Mouse (Mus musculus): ENCODE data around the gene Cdc42bpb.

Gene Cdc42bpb

DNA sequence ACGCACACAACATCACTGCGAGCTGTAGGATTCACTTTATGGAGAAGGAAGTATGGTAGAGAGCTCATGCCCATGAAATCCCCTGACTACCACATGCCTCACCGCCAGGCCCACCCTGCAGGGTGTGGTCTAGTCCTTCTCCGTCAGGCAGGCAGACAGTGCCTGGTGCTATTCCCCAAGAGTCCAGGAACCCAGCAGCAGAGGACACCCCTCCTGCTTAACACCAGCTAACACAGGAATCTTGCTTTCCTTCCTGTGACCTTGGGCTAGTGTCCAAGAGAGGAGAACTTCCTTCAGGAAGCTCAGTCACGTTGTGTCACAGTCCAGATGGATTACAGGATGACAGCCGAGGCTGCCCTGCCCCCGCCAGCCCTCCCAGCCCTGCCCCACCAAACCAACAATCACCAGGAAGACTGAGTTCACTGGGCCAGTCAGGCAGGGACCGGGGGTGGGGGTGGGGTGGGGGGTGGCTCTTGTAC is 9.2 kb upstream of the Cdc42bpb start:
- no peak for DNase-seq (ENCODE audit: low read depth, low spot score)

DNA sequence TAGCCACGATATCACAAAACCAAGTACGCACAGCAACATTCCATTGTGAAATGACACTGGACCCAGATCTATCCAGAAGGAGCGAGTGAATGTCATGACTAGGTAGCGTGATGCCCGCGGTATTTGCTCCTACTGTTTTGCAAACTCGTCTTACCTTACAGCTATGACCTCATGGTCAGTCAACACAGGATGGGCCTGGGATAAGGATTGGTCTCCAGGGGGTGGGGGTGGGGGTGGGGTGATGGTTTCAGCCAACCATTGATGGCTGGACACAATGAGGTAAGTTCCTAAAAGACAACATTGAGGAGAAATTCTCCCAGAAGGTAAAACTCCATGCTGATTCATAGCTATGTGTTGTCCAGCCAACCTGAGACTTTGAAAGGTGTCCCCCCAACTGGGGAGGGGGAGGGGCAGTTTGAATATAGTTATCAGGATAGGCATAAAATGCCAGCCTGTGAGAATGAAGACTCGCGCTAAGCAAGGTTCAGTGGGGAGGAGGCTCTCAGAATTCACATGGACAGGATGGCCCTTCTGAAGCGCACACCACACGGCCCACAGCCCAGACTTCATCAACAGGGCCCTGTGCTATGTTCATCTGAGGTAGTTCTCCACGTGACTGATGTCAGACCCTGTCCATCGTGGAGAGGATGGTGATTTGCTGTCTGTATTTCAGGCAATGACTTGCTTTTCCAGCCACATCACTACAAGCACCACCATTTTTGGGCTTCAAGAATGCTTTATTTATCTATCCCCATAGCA is 8.5 kb upstream of the Cdc42bpb start:
- no peak for DNase-seq (ENCODE audit: low read depth, low spot score)

- no peak for DNase-seq (ENCODE audit: low read depth, low spot score)
Observed at GRCm38 (mm10) chr12:111378812-111379211, 1.3 kb upstream of the Cdc42bpb start.

DNA sequence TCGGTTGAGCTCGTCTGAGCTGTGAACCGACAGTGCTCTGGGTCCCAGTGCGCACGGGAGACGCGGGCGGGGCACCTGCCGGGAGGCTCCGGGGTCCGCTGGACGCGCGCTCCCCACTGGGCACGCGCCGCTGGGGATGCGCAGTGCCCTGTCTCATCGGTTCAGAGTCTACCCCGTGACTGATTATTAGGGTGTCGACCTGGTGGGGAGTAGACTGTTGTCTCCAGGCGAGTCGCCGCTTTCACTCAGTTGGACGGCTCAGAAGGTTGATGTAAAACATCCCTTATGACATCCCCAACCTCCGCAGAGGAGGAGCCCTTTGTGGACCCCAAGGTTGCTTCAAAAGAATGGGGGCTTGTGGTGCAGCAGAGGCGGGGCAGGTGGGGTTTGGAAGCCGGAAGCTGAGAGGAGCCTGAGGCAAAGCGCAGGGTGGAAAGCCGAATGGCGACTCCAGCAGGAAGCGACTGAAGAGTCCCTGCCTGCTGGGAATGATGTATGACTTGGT is 520 bp upstream of the Cdc42bpb start:
- no peak for DNase-seq (ENCODE audit: low read depth, low spot score)

DNA sequence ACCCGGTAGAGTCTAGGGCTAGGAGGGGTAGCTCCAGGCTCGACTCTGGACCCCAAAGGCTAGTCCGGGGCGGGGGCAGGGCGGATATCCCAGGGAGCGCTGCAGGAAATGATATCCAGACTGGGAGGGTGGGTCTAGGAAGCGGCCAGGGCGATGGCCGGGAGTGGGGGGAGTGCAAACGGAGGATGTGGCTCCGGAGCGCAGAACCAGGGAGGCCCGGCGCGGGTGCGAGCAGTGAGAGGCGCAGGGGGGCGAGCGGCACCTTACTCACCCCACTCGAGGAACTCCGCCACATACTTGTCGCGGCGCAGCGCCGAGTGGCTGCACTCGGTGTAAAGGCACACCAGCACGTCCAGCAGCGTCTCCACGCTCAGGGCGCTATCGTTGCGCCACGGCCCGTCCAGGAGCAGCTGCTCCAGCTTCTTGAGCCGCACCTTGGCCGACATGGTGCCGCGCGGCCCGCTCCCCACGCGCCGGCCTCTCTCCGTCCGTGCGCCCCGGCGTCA is 639 bp downstream of the Cdc42bpb start:
- DNase-seq (ENCODE audit: low read depth, low spot score), result no peak

DNA sequence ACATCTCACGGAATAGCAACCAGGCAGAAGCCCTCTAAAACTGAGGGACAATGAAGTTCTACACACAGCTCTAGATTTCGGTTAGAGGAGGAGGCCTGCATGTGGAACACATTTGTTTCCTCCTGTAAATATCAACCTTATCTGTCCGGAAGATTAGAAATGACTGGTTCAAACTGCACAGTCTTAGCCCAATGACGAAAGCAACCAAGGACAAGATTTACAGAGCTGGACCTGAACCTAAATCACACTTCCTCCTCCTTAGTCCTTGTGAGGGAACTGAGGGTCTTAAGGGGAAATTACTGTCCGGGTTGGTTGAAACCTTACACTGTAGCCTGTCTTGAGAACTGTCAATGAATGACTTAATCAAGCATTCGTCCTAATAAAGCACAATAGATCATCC is 1.5 kb downstream of the Cdc42bpb start:
- no peak for DNase-seq (ENCODE audit: low read depth, low spot score)

DNA sequence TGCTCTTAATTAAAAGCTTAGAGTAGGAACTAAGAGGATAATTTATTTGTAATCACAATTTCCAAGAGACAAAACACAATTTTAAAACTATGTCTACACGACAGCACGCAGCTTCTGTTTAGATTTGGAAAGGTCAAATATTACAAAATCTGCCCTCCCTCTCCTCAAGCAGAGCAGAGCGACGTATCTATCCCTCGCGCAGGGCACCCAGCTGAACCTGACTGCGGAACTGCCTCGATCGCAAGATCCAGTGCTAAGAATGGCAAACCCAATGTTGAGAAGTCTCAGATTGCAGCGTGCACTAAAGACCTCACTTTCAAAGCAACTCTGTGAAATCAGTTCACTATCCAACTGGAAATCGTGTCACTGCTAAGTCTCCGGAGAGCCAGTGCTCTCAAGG is 2.0 kb downstream of the Cdc42bpb start:
- DNase-seq (ENCODE audit: low read depth, low spot score), result no peak

- no peak for DNase-seq (ENCODE audit: low read depth, low spot score)
Observed at GRCm38 (mm10) chr12:111374727-111375126, 2.8 kb downstream of the Cdc42bpb start.

GRCm38 (mm10) chr12:111373411-111373810 is 4.1 kb downstream of the Cdc42bpb start:
- no peak for DNase-seq (ENCODE audit: low read depth, low spot score)

GRCm38 (mm10) chr12:111371905-111372304 is 5.6 kb downstream of the Cdc42bpb start:
- DNase-seq (ENCODE audit: low read depth, low spot score), result no peak

GRCm38 (mm10) chr12:111370249-111370648 is 7.3 kb downstream of the Cdc42bpb start:
- peak; percentile 43 for DNase-seq (ENCODE audit: low read depth, low spot score)

- no peak for DNase-seq (ENCODE audit: low read depth, low spot score)
Observed at GRCm38 (mm10) chr12:111367065-111367464, 10.5 kb downstream of the Cdc42bpb start.

- no peak for DNase-seq (ENCODE audit: low read depth, low spot score)
Observed at GRCm38 (mm10) chr12:111364234-111364633, 13.3 kb downstream of the Cdc42bpb start.

DNA sequence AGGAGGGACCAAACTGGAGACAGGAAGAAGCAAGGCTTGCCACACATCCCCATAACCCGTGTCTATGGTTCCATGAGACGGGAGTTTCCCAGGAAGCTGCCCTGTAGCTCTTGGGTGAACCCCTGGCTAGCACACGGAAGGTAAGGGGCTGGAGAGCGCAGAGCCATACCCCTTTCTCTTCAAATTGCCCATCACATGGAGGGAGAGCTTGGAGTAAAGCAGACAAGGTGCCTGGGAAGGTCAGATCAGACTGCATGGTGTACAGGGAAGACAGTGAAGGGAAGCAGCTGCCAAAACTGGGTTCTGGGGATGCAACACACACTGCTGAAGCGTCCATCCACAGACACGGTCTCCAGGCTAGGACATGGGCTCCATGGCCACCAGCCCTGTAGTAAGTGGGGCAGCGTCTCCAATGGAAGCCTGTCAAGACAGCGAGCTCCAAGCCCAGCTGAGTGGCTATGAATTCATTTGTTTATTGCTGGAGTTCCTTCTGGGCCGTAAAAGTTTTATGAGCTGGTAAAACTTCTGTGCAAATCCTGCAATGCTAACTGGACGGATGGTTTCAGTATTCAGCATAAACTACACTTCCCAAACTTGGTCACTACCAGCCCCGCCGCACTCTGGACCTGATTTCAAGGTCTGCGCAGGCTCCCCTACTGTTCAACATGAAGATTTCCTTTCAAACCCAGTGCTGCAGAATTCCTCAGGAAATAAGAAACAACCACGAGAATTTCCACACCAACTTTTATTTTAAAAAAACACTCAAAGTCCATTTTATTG is 16.0 kb downstream of the Cdc42bpb start:
- DNase-seq (ENCODE audit: low read depth, low spot score), result no peak

GRCm38 (mm10) chr12:111360671-111361070 is 16.8 kb downstream of the Cdc42bpb start:
- no peak for DNase-seq (ENCODE audit: low read depth, low spot score)

DNA sequence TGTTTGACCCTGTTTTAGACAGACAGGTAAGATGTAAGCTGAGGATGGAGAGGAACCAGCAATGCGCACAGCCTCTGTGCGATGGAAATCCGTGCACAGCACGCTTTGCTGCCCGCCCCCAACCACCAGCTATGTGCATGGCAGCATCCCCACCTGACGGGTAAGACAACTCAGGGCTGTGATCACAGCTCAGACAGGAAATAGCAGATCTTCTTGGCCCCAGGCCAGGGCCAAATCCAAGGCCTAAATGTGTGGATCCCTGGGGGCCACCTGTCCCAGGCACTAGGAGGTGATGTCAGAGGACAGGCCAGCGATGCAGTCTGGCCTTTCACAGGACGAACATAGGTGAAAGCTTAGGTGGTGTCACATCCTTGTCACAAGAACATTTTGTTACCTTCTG is 21.3 kb downstream of the Cdc42bpb start:
- no peak for DNase-seq (ENCODE audit: low read depth, low spot score)

DNA sequence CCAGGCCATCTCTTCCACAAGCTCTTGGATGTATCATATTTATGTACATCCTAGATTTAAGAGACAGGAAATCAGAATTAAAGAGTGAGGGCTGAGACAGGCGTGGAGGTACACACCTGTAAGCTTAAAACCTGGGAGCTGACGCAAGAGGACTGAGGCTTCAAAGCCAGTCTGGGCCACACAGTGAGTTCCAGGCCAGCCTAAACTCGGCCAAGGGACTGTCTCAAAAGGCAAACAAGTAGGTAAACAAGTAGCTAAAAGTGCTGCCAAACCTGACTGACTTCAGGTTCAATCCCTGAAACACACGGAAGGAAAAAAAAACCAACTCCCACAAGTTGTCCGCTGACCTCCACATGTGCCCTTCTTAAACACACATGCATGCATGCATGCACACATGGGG is 23.4 kb downstream of the Cdc42bpb start:
- DNase-seq (ENCODE audit: low read depth, low spot score), result no peak

- peak; percentile 46 for DNase-seq (ENCODE audit: low read depth, low spot score)
Observed at GRCm38 (mm10) chr12:111353439-111353915, 24.0 kb downstream of the Cdc42bpb start.

- no peak for DNase-seq (ENCODE audit: low read depth, low spot score)
Observed at GRCm38 (mm10) chr12:111353008-111353407, 24.5 kb downstream of the Cdc42bpb start.

DNA sequence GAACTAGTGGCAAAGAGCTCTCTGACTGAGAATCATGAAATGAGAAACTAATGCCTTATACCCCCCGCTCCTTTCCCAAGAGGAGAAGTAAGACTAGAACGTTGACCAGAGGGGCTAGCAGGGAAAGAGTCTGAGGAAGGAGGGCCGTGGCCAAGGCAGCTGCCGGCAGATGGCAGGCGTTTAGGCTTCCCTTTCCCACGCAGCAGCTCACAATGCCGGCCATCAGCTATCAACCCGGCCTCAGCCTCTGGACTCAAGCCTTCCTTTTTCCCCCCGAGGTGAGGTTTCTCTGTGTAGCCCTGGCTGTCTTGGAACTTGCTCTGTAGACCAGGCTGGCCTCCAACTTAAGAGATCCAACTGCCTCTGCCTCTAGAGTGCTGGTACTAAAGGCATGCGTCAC is 25.0 kb downstream of the Cdc42bpb start:
- no peak for DNase-seq (ENCODE audit: low read depth, low spot score)

DNA sequence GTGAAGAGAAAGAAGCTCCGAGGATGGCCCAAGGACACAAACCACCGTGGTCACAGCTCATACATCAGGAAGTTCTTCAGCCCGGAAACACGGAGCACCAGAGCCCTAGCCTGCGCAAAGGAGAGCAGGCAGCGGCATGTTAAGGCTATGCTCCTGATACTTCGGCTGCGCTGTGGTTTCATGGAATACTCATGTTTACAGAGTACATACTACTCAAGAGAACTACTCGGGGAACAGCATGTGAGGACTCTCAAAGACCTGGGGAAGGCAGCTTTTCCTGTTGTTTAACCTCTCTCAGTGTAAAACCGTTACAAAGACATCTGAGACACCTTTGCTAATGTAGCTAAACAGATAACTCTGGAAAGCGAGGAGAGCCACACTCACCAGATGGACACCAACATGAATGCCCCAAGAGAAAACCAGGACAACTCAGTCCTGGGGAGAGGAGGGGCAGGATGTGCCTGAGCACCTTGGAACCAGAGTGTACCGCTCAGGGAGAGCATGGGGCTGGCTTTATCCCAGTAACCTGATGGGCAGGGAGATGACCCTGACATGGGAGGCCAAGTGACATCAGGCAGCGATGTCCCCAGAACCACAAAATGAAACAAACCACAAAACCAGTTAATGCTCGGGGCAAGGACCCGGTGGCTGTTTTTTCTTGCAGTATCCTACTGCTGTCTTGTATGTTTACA is 27.8 kb downstream of the Cdc42bpb start:
- no peak for DNase-seq (ENCODE audit: low read depth, low spot score)

- DNase-seq (ENCODE audit: low read depth, low spot score), result no peak
Observed at GRCm38 (mm10) chr12:111343956-111344355, 33.6 kb downstream of the Cdc42bpb start.
